Mouse (Mus musculus) gastrocnemius, postnatal 25 days (tissue): Measurements from ENCODE around the gene E2f4. TPM values are rescaled to one million over a fixed set of nuclear protein-coding genes. Genes with fewer than 3 reads are reported as not detected.
A peak's percentile ranks its signal among the peaks of the same experiment; 100 is the strongest.
"Not testable (repeated sequence)": the region's sequence is repeated elsewhere in the genome, so short reads cannot be mapped to it uniquely, and the experiment has no call there.

Source experiments
- DNase-seq: peaks from one replicate; pipeline ENCODE4 v3.0.0; 2022
- total RNA-seq, 2 experiments: library from RNA; stranded (reverse); gene quantifications; 1 replicate in 1 of 2; 2 replicates in 1 of 2; pipeline ENCODE4 v1.2.3; 2021

E2f4 gene
- total RNA-seq, 2 experiments from 2014 or later: 21.8 to 24.5 TPM

DNA sequence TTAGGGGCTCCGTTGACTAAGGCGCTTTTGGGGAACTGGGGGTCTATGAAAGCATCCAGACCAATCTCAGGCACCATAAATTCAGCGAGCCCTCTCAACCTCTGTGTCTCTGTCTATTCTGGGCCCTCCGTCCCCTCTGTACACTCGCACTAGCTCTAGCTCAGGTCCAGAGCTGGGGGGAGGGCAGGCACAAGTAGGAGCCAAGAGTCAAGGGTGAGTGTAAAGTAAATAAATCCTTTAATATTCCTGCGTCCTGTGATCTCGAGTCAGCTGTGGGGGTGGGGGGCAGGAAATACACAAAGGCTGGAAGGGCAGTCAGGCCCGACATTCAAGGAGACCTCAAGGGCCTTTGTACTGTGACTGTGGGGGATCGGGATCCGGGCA lies 28.4 kb upstream of the E2f4 start:
- no peak for DNase-seq

DNA sequence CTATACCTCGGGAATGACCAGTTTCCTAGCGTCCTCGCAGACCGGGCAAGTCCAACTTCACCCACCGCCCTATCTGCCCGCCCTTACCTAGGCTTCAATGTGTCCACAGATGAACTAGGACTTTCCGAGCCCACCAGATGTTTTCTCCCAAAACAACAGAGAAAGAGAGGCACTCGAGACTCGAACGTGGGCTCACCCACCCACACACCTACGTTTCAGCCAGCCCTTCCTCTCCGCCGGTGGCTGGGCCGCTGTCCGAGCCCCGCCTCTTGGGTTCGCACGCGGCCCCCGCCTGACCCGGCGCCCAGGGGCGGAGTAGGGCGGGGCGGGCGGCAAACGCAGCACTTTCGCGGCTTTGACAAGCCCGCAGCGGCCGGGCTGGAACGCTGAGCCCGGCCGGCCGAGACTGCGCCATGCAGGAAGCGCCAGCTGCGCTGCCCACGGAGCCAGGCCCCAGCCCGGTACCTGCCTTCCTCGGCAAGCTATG lies 28.0 kb upstream of the E2f4 start, which contains the start of gene Hsf4:
TSS of gene Hsf4 (plus strand) at position 341 of the 487 bp plus-strand sequence.
- DNase-seq: peak; percentile 71

DNA sequence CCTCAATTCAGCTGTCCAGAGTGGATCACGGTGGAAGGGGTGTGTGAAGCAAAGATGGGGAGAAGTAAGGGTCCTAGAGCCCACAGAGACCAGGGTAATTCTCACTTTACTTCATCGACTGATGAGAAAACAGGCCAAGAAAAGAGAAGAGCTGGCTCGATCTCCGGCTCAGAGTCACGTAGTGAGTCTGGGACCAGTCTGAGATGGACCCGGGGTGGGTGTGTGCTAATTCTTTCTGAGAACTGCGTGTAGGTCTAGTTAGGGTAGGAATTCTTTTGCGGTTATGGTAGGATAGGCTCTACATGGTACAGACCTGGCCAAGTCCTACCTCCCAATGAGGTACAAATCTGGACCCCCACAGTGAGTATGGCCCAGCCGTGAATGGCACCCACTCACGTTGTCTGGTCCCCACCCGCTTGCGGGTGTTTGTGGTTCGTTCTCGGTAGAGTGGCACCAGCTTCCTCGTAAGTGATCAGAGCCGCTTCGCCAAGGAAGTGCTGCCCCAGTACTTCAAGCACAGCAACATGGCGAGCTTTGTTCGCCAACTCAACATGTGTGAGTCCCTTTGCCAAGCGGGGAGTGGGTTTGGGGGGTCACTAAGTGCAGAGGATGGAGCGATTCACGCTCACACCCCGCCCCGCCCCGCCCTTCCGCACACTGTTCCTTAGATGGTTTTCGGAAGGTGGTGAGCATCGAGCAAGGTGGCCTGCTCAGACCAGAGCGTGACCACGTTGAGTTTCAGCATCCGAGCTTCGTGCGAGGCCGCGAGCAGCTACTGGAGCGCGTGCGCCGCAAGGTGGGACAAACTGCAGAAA lies 27.2 kb upstream of the E2f4 start:
- DNase-seq: no peak

DNA sequence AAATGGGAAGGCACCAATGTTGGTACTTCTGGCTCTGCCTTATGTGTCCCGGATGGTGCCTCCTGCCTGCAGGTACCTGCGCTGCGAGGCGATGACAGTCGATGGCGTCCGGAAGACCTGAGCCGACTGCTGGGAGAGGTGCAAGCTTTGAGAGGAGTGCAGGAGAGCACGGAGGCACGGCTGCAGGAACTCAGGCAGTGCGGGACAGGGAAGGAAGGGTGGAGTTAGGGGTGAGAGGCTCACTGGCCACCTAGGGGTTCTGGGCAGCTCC lies 26.6 kb upstream of the E2f4 start:
- no peak for DNase-seq

DNA sequence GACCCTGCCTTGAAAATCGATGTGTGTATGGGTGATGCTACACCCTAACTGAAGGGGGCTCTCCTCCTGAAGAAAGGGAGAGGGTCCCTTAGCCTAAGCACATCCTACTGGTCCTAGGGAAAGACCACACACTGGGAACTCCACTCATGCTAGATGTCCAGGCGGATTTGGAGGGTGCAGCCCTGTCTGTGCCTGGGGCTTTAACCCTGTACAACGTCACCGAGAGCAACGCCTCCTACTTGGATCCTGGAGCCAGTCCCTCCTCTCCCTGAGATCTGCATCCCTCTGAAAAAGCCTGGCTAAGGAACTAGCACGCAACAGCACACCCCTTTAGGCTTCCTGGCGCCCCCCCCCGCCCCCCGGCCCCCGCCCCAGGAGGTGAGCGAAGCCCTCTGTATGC lies 22.1 kb upstream of the E2f4 start:
- DNase-seq: no peak

DNA sequence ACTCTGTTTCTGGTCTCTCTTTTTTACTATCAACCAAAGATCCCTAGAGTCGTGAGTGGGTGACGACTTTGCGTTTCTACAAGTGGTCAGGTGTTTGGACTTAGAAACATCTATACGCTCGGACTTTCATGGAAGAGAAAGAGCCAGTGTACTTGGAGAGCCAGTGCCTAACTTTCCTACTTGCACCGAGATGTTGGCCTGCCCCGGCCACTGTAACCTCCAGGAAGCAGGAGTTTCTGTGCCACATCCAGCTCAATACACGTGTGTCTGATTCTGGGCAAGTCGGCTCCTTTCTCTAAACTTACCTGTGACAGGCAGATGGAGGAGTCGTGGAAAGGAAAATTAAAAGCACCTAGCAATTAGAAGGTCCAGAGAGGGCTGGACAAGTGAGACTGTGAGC lies 21.6 kb upstream of the E2f4 start, which contains the start of gene Nol3:
TSS of gene Nol3 (plus strand) at position 301 of the 400 bp plus-strand sequence.
- no peak for DNase-seq

DNA sequence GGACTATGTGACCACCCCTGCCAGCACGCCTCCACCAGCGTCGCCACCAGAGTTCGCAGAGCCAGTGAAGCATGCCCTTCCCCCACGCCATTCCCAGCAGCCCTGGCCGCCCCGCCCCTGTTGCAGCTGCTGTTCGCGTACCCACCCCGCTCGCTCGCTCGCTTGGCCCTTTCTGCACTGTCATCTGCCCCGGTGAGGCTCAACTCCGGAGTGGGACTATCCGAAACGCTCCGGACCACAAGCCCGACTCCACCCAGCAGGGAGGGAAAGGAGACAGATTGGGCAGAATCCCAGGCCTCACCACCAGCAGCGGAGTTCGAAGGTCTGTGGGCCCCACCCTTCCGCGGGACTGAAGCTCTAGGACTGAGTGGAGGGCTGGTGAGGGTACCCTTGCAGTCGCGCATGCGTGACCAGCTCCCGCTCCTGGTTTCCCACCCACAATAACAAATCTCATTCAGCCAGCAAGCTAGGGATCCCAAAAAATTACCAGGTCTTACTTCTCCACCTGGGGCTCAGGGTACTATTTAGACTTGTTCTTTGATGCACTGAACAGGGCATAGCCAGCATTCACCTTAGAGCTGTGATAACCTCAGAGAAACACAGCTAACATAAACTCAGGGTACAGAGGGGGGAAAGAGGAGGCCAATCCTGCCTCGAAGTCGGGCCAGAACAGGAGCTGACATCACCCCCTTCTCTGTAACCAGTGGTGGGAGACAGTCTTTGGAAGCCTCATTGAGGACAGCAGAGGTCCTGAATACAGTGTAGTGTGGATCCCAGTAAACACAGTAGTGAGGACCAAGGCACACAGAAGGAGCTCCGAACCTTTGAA lies 21.0 kb upstream of the E2f4 start:
- DNase-seq: peak; percentile 58

DNA sequence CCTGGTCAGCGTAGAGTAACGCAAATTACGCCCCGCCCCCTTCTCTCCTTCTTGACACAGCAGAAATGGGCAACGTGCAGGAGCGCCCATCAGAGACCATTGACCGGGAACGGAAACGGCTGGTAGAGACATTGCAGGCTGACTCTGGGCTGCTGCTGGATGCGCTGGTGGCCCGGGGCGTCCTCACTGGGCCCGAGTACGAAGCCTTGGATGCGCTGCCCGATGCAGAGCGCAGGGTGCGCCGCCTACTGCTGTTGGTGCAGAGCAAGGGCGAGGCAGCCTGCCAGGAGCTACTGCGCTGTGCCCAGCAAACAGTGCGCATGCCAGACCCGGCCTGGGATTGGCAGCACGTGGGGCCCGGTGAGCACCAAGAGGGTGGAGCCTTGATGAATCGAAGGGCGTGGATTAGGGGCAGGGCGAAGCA lies 18.5 kb upstream of the E2f4 start:
- peak; percentile 84 for DNase-seq

DNA sequence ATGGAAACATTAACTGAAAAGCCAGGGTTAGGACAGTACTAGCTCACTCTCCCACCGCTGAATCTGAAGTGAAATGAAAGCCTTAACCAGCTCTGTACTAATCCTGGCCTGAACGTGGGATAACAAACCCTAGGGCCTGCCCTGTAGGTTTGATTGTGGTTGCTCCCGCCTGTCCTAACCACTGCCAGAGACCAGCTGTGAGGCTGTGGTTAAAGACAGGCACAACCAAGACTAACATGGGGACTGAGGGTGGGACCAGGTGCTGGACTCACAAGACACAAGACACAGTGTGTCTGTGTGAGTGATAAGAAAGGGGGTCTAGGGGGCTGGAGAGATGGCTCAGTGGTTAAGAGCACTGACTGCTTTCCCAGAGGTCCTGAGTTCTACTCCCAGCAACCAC lies 16.9 kb upstream of the E2f4 start:
- no peak for DNase-seq

DNA sequence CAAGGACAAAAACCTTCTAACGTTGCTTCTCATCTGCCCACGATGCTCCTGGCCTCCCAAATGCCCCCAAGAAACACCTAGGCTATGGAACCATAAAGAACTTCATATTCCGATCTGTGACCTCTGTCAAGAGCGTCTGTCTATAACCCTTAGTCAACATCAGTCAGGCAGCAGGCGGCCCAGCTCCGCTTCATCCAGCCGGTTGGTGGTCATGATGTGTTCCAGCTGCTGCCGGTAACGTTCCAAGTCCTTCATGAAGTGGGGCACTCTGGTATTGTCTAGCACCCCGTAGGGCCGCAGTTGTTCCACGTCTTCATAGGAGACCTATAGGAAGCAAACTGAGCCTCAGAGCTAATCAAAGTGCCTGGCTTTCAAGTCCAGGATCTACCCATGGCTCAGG lies 15.6 kb upstream of the E2f4 start:
- no peak for DNase-seq

DNA sequence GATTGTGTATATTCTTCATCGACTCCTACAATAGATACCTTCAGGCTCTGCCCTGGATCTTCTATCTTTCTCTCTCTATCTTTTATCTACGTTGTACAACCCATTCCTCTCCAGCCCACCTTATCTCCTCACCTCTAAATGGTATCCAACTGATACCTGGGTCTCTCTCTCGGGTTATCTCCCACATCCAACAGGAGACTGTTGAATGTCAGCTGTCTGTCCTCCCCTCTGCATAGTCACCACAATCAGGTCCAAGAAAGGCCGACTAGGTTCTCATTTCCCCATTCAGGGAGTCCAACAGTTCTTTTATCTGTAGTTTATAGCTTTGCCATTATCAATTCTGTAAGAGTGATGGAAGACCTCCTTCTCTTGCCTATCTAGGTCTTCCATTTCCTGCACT lies 15.2 kb upstream of the E2f4 start:
- DNase-seq: no peak

DNA sequence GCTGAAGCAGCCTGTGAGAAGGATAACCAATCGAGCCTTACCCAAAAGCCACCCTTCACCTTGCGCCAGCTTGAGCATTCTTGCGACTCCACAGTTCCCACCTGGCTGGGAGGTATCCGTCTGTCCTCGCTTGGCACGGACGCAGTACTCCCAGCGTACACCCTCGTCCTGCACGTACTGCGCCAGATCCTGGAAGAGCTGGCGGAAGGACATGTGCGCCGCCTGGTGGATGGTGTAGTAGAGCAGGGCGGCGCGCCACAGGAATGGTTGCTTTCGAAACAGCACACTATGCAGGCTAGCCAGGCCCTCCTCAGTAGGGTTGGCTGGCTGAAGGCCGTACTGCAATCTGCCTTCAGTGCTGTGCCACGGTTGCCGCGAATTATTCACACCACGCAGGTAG lies 14.4 kb upstream of the E2f4 start:
- peak; percentile 50 for DNase-seq

DNA sequence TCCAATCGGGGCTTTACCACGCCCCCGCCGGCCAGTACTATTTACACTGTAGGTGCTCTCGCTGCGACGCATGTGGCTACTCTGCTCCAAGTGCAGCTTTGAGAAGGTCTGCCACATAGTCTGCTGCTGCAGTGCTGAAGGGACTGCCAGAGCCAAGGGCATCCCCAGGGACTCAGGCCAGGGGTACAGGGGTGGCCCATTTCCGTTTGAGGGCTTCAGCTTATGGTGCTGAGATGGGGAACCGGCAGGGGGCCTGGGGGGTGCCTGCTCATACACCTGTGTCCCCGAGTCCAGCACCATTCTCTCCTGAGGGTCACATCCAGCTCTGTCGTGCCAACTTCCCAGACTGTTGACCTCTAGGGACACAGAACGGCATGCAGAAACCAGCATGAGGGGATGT lies 11.9 kb upstream of the E2f4 start:
- DNase-seq: no peak

DNA sequence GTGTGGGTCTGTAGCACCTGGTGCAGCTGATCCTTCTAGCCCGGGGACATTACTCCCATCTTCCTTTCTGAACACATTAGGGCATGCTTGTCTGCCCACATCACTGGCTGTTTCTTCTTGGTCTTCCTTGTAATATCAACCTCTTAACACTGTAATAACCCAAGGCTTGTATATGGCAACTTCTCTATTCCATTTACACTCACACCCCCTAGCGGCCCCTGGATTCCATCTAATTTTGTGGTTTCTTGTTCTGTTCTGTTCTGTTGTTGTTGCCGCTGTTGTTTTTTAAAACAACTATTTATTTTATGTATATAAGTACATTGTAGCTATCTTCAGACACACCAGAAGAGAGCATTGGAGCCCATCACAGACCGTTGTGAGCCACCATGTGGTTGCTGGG lies 10.6 kb upstream of the E2f4 start:
- DNase-seq: no peak

DNA sequence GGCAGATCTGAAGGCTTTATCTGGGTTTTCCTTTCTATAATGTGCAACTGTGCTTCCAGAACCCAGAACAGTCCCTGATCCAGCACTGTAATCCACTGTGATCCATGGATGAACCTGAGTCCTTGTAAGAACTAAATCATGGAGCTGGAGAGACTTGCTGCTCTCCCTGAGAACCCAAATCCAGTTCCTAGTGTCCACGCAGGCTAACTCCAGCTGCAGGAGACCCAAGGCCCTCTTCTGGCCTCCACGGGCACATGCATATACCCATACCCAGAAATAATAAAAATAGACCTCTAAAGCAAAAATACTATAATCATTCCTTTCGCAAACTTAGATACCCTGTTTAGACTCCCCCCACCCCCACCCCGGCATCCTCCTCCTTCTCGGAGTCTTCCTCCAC lies 9.2 kb upstream of the E2f4 start:
- DNase-seq: no peak

DNA sequence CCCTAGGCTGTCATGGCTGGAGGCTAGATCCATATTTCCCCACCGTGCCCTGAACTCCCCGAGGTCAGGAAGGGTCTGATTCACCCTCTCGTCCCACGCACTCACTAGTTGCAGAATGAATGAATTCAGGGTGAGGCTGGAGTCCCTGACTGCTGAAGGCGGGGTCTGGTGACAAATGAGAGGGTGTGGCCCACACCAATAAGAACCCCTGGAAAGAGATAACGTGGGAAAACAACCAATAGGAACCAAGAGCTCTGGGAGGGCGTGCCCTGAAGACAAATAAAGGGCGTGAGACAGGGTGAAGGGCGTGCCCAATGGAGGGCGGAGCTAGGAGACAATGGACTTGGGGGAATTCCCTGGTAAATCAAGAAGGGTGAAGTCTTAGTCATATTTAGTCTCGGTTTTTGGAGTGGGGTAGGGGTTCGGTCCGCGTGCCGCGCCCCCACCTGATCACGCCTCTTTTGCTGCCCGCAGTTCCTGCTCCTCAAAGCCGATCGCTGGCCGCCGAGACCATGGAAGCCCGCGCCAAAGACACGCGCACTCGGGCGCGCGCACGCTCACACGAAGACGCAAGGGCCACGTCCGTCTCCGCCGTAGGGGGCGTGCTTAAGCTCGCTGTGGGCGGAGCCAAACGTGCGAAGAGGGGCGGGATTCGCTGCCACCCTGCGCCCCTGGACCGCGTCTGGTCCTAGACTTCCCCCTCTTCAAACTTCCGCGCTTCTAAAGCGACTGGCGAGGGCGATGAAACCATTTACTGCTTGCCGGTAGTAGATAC lies 8.3 kb upstream of the E2f4 start:
- DNase-seq: peak; percentile 89

DNA sequence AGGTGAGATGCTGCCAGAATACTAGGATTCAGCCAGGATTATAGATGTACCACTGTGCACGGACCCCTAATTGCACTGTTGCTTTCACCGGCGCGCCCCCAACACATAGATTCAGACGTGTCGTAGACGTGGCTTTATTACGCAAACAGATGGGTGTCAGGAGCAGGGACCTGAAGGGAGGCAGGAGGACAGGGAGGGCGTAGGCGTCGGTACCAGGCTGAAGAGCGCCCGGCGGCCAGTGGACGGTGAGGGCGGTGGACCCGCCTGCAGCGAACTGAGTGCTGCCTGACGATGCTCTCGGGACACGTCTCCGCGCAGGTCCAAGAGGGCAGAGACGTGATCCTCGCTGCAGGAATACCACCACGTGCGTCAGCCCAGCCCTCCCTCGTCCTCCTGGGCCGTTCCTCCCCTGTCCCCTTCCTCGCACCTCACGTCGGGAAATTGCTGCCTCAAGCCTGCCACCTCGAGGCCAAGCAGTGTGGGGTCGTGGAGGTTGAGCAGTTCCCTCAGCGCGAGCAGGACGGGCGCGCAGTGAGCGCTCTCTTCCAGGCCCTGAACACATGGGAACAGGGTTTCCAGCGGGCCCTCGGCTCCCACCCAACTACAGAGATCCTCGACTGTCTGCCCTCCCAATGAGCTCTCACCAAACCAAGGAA lies 7.5 kb upstream of the E2f4 start, which contains the start of gene 4931428F04Rik:
TSS of gene 4931428F04Rik (minus strand) at position 60 of the 656 bp plus-strand sequence.
- no peak for DNase-seq

DNA sequence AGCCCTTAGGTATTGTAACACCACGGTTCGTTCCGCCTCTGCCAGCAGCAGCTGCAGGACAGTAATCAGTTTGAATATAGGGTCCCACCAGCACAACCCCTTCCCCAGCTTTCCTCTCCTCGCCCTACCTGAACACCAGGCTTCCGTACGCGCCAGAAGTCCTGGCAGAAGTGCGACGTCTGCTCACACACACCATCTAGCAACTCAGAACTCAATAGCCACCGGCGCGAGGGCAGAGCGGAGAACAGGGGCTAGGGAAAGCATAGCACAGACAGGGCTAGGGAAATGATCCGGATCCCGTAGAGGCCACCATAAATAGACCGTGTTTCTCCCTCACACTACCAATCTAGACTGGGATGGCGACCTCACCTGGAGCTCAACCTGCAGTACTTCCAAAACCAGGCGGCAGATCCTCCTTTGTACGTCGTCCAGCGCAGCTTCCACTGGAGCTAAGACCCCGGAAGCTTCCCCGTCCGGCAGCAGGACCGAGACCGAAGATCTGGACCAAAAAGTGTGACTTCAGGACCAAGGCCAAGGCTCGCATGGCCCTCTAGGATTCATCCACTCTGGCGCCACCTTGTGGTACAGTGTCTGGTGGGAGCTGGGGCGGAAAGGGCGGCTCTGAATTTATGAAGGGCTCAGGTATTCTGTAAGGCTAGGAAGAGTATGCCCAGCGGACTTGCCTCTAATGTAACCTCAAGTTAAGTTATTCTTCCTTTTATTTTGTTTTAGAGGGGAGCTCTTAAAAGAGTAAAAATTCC lies 6.7 kb upstream of the E2f4 start:
- DNase-seq: peak; percentile 63

DNA sequence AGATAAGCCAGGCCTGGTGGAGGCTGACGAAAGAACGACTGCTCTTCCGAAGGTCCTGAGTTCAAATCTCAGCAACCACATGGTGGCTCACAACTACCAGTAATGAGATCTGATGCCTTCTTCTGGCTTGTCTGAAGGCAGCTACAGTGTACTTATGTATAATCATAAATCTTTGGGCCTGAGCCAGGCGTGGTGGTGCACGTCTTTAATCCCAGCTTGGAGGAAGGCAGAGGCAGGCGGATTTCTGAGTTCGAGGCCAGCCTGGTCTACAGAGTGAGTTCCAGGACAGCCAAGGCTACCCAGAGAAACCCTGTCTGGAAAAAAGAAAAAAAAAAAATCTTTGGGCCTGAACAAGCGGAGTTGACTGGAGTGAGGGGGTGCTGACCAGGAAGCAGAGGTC lies 6.1 kb upstream of the E2f4 start:
- not testable (repeated sequence) for DNase-seq

DNA sequence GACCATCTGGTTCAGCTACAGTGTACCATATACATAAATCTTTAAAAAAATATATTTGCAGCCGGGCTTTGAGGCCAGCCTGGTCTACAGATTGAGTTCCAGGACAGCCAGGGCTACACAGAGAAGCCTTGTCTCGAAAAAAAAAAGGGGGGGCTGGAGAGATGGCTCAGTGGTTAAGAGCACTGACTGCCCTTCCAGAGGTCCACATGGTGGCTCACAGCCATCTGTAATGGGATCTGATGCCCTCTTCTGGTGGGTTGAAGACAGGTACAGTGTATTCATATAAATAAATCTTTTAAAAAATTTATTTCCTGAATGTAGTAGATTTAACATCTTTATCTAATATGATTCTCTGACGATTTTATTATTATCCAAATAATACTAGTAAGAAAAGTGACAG lies 5.7 kb upstream of the E2f4 start:
- not testable (repeated sequence) for DNase-seq

DNA sequence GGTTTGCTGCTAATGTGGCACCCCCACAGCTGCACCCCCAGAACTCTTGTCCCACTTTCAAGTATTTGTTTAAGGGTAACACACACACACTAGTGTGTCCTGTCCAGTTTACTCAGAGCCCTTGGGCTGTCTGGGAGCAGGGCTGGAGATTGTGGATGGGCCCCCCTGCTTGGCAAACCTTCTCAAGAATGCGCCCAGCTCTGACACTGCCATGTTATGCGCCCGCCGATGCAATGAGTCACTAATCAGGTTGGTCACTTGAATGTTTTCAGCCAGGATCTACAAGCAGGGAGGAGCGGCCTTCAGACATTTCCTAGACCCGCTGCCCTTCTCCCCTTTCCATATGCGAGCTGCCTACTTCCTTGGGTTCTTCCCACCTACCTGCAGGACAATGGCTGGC lies 5.0 kb upstream of the E2f4 start:
- no peak for DNase-seq
